Mouse (Mus musculus): ENCODE results near the gene Tnfrsf1a.

DNA sequence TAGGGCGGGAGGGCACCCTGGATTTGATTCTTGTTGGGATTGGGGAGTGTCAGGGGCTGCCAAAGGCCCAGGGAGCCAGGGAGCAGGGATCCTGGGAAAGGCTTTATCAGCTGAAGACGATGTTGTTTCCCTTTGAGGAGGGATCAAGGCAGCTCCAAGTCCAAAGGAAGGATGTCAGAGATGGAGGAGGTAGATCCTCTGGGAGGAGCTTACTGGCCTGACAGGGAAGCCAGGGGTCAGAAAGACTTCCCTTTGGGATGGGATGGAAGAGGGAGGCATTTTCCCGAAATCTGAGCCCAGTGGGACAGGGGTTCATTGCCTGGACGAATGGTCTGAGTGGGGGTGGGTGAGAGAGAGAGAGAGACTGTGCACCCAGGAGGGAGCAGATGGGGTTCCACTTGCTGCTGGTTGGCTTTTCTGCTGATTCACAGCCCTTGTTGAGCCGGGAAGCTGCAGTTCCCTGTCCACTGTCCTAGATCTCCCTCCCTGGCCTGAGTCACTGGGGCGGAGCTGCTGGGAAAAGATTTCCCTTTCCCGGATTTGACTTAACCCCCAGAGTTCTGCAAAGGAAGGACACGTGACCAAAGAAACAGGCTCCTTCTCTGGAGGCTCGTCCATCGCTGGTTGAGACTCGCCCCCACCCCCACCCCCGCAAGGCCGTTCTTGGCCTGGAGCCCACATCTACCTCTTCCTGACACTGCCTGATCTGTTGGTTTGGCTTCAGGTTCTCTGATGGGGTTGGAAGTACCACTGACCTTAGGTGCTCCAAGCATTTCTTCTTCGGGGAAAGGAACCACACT lies 5.4 kb downstream of the Tnfrsf1a start:
- TF ChIP-seq CTCF (IDR thresholded peaks at IDR 0.05; ENCODE audit: low read depth, low read length) (no peak), GATA1 (IDR thresholded peaks at IDR 0.05; ENCODE audit: borderline replicate concordance, low read length) (no peak), TAL1 (conservative IDR thresholded peaks at IDR 0.05; ENCODE audit: low read depth, low read length) (no peak), GATA2 (IDR thresholded peaks at IDR 0.05; ENCODE audit: borderline replicate concordance, low read depth, low read length) (no peak)
